Mouse (Mus musculus) limb, embryonic 14.5 days (tissue): Measurements from ENCODE around the gene Ltb. TPM values are rescaled to one million over a fixed set of nuclear protein-coding genes. Genes with fewer than 3 reads are reported as not detected.

Source experiments
- ATAC-seq: fragments of 200-750 bp; cut with Nextera tagmentation; 2 replicates; pipeline ENCODE4 v1.8.0; 2017; ENCODE audit warnings: low read depth, moderate number of reproducible peaks, moderate TSS enrichment; ENCODE audit not compliant: low FRiP score
- DNase-seq: peaks from one replicate; pipeline ENCODE4 v3.0.0-alpha.2; 2015; ENCODE audit warnings: low spot score
- H3K27ac ChIP-seq: fragments of 300-500 bp; sonication (generic); replicated peaks from 2 replicates; pipeline ENCODE4 v1.5.1; 2014; ENCODE audit warnings: low read depth, mild to moderate bottlenecking, low read length, moderate library complexity, mixed read lengths
- H3K27me3 ChIP-seq: fragments of 300-500 bp; sonication (generic); 2 replicates; pipeline ENCODE4 v1.6.1; 2014; ENCODE audit warnings: low read length, mixed read lengths; ENCODE audit not compliant: control insufficient read depth, insufficient read depth
- H3K36me3 ChIP-seq: fragments of 300-500 bp; sonication (generic); 2 replicates; pipeline ENCODE4 v1.6.1; 2014; ENCODE audit warnings: mild to moderate bottlenecking, low read length, moderate library complexity, mixed read lengths; ENCODE audit not compliant: control insufficient read depth, insufficient read depth
- H3K4me1 ChIP-seq: fragments of 300-500 bp; sonication (generic); 2 replicates; pipeline ENCODE4 v1.6.1; 2014; ENCODE audit warnings: antibody characterized with exemption, low read length, mixed read lengths; ENCODE audit not compliant: control insufficient read depth, insufficient read depth
- H3K4me2 ChIP-seq: fragments of 300-500 bp; sonication (generic); replicated peaks from 2 replicates; pipeline ENCODE4 v1.6.1; 2014; ENCODE audit warnings: low read depth, mild to moderate bottlenecking, low read length, moderate library complexity; ENCODE audit not compliant: severe bottlenecking
- H3K4me3 ChIP-seq: fragments of 300-500 bp; sonication (generic); replicated peaks from 2 replicates; pipeline ENCODE4 v1.5.1; 2014; ENCODE audit warnings: low read length
- H3K9ac ChIP-seq: fragments of 300-500 bp; sonication (generic); 2 replicates; pipeline ENCODE4 v1.6.1; 2014; ENCODE audit warnings: mild to moderate bottlenecking, low read depth, low read length, moderate library complexity; ENCODE audit not compliant: severe bottlenecking
- H3K9me3 ChIP-seq: fragments of 300-500 bp; sonication (generic); 2 replicates; pipeline ENCODE4 v1.6.1; 2016; ENCODE audit warnings: low read length; ENCODE audit not compliant: control insufficient read depth
- POLR2A ChIP-seq: fragments of 200-500 bp; IDR thresholded peaks from 2 replicates; pipeline ENCODE4 v1.8.0; 2012; ENCODE audit warnings: inconsistent platforms, mild to moderate bottlenecking, moderate library complexity, borderline replicate concordance; ENCODE audit not compliant: insufficient read depth, insufficient read length; ENCODE audit errors: extremely low read depth
- WGBS: fragments of 180-500 bp; shearing (Covaris S2); extraction: QIAGEN DNeasy Blood & Tissue Kit; methylation state at CpG from one replicate; pipeline ENCODE4 v1.1.7; 2014; 5-methylcytosine and 5-hydroxymethylcytosine counted together
- polyA plus RNA-seq, 2 experiments: library from polyadenylated mRNA; depleted of rRNA in 1 of 2; stranded (reverse) in 1 of 2; unstranded in 1 of 2; fragments of >200 nt; fragmentation: Nextera tagmentation in 1 of 2; extraction: Ambion mirVana in 1 of 2; gene quantifications; 2 replicates each; pipeline versions ENCODE4 v1.2.1 to v1.2.3; 2012 to 2014

Gene Ltb
- polyA plus RNA-seq, 2 experiments = 1.1 to 1.7 TPM

GRCm38 (mm10) chr17:35173329-35173728 is 20.9 kb upstream of the Ltb start:
- ATAC-seq (no peak), DNase-seq (no peak)
- Histone ChIP-seq H3K36me3 (no peaks in the 10 kb centered on the region), H3K9me3 (no peaks in the 10 kb centered on the region), H3K27ac (no peak overlapping the region; the same call in 1 of the 2 replicates), H3K4me1 (0 out of 2 replicates have a peak, but pooled peaks cover 3% of the 10 kb centered on the region), H3K27me3 (no peaks in the 10 kb centered on the region), H3K4me3 (no peak overlapping the region), H3K9ac (no peak overlapping the region), H3K4me2 (no peak overlapping the region)
- no peak for TF ChIP-seq POLR2A
- 61% methylated on average over 3 of the region's 3 CpGs for WGBS

- 37% methylated on average over 8 of the region's 8 CpGs for WGBS
- no peaks in the 10 kb centered on the region for H3K9me3 ChIP-seq
- 0 out of 2 replicates have a peak, but pooled peaks cover 3% of the 10 kb centered on the region for H3K4me1 ChIP-seq
- TF ChIP-seq POLR2A = no peak
- DNase-seq (no peak), ATAC-seq (no peak)
- H3K9ac ChIP-seq = no peak overlapping the region
- no peak overlapping the region for H3K4me2 ChIP-seq
- no peaks in the 10 kb centered on the region for H3K36me3 ChIP-seq
- H3K27ac ChIP-seq = no peak overlapping the region
- no peaks in the 10 kb centered on the region for H3K27me3 ChIP-seq
- H3K4me3 ChIP-seq = no peak overlapping the region
Observed at GRCm38 (mm10) chr17:35174201-35174977, 19.9 kb upstream of the Ltb start.

DNA sequence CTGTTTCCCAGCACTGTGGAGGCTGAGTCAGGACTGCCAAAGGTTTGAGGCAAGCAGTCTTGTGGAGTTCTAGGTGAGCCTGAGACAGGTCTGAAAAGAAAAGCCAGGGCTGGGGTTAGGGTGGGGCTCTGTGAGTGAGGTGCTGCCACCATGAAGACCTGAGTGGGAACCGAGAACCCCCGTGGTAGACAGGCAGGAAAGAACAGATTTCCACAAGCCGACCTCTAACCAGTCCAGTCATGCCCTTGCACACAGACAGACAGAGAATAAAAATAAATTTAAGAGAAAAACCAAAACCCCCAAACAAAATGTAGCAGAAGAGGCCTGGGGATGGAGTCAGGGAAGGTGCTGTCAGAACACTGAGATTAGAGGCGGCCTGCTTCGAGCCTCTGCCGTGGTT is 18.9 kb upstream of the Ltb start:
- H3K36me3 ChIP-seq = no peaks in the 10 kb centered on the region
- H3K9ac ChIP-seq = no peak overlapping the region
- WGBS = 76% methylated on average over 6 of the region's 6 CpGs
- ATAC-seq = no peak
- no peak overlapping the region for H3K4me3 ChIP-seq
- H3K9me3 ChIP-seq = no peaks in the 10 kb centered on the region
- no peak overlapping the region for H3K27ac ChIP-seq
- no peak overlapping the region for H3K4me2 ChIP-seq
- DNase-seq = no peak
- H3K4me1 ChIP-seq = 0 out of 2 replicates have a peak, but pooled peaks cover 3% of the 10 kb centered on the region
- no peaks in the 10 kb centered on the region for H3K27me3 ChIP-seq
- TF ChIP-seq POLR2A = no peak

- 64% methylated on average over 2 of the region's 2 CpGs for WGBS
- no peak within 1 kb of the TSS for H3K9ac ChIP-seq
Observed at GRCm38 (mm10) chr17:35175968-35176367, 18.3 kb upstream of the Ltb start, which contains the start of gene Aif1. Gene Aif1 (minus strand): TSS chr17:35176068.

DNA sequence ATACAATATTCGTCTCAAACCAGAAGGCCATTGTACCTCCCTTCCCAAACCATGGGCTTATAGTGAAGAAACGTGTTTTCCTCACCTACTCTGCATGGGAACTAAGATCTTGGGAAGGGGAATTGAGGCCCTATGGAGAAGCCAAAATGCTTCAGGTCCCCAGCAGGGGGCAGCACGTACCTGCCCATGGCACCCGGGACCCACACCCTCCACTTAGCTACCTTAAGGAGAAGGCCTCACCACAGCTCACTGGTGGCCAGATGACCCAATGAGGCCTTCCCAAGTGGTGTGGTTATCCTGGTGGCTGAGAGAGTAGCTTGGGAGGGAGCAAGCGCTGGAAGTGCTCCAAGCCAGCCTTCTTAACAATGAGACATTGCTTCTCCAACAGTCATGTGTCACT is 15.7 kb upstream of the Ltb start:
- Histone ChIP-seq H3K4me1 (0 out of 2 replicates have a peak, but pooled peaks cover 3% of the 10 kb centered on the region), H3K9me3 (no peaks in the 10 kb centered on the region), H3K4me2 (no peak overlapping the region), H3K9ac (no peak overlapping the region), H3K27me3 (no peaks in the 10 kb centered on the region), H3K4me3 (no peak overlapping the region), H3K27ac (no peak overlapping the region), H3K36me3 (no peaks in the 10 kb centered on the region)
- DNase-seq = peak; percentile 79
- no peak for TF ChIP-seq POLR2A
- WGBS = 9% methylated on average over 5 of the region's 5 CpGs
- peak; percentile 67; the same call in 1 of the 2 replicates for ATAC-seq

More at GRCm38 (mm10) chr17:35175968-35176367, 18.3 kb upstream of the Ltb start, which contains the start of gene Aif1:
- Histone ChIP-seq H3K27me3 (no peaks in the 10 kb centered on the region), H3K4me1 (0 out of 2 replicates have a peak, but pooled peaks cover 3% of the 10 kb centered on the region), H3K4me2 (no peak within 1 kb of the TSS), H3K36me3 (no peaks in the 10 kb centered on the region), H3K9me3 (no peaks in the 10 kb centered on the region), H3K4me3 (no peak within 1 kb of the TSS), H3K27ac (no peak within 1 kb of the TSS)
- DNase-seq (no peak), ATAC-seq (no peak)
- no peak for TF ChIP-seq POLR2A
